Mouse (Mus musculus): ENCODE results near the gene Ms4a4d. TPM values are rescaled to one million over a fixed set of nuclear protein-coding genes. Genes with fewer than 3 reads are reported as not detected.

The Ms4a4d gene
- 1.7 TPM for polyA plus RNA-seq (2017; shearing (Covaris generic))

GRCm38 (mm10) chr19:11536593-11536992 lies at the start of gene Ms4a4d:
TSS of gene Ms4a4d (plus strand) at chr19:11536801.

GRCm38 (mm10) chr19:11516246-11516645 lies 20.4 kb upstream of the Ms4a4d start, which contains the start of gene Ms4a6b:
TSS of gene Ms4a6b (plus strand) at chr19:11516512.

GRCm38 (mm10) chr19:11604603-11605002 lies 68.0 kb downstream of the Ms4a4d start, which contains the start of gene Ms4a6d:
TSS of gene Ms4a6d (minus strand) at chr19:11604849.

Other genes starting within 250 kb of the Ms4a4d start
- not detected for gene Ms4a14, start 222.3 kb upstream of the Ms4a4d start, polyA plus RNA-seq (2017; shearing (Covaris generic))
- gene Ms4a7, start 200.7 kb upstream of the Ms4a4d start, polyA plus RNA-seq (2017; shearing (Covaris generic)) = not detected
- gene Ms4a4a, start 161.3 kb upstream of the Ms4a4d start, polyA plus RNA-seq (2017; shearing (Covaris generic)) = 1.6 TPM
- 21.3 TPM for gene Ms4a4c, start 132.0 kb upstream of the Ms4a4d start, polyA plus RNA-seq (2017; shearing (Covaris generic))
- gene Ms4a4b, start 93.2 kb upstream of the Ms4a4d start, polyA plus RNA-seq (2017; shearing (Covaris generic)) = 1,590 TPM
- 9.9 TPM for gene Ms4a6c, start 67.4 kb upstream of the Ms4a4d start, polyA plus RNA-seq (2017; shearing (Covaris generic))
- 643 TPM for gene Gm8369, start 50.9 kb upstream of the Ms4a4d start, polyA plus RNA-seq (2017; shearing (Covaris generic))
- gene Ms4a6b, start 20.3 kb upstream of the Ms4a4d start, polyA plus RNA-seq (2017; shearing (Covaris generic)) = 637 TPM
- gene Ms4a6d, start 68.0 kb downstream of the Ms4a4d start, polyA plus RNA-seq (2017; shearing (Covaris generic)) = 2.8 TPM
- gene Ms4a2, start 86.9 kb downstream of the Ms4a4d start, polyA plus RNA-seq (2017; shearing (Covaris generic)) = not detected
- not detected for gene Ms4a3, start 104.0 kb downstream of the Ms4a4d start, polyA plus RNA-seq (2017; shearing (Covaris generic))
- not detected for gene Oosp2, start 123.8 kb downstream of the Ms4a4d start, polyA plus RNA-seq (2017; shearing (Covaris generic))
- gene Oosp1, start 154.3 kb downstream of the Ms4a4d start, polyA plus RNA-seq (2017; shearing (Covaris generic)) = not detected
- not detected for gene Oosp3, start 160.3 kb downstream of the Ms4a4d start, polyA plus RNA-seq (2017; shearing (Covaris generic))
- not detected for gene Gif, start 210.8 kb downstream of the Ms4a4d start, polyA plus RNA-seq (2017; shearing (Covaris generic))
- gene Mrpl16, start 233.6 kb downstream of the Ms4a4d start, polyA plus RNA-seq (2017; shearing (Covaris generic)) = 39.2 TPM

Data from naive thymus-derived CD4-positive, alpha-beta T cell, adult 5 months (primary cell).